Mouse (Mus musculus) embryonic facial prominence, embryonic 10.5 days (tissue): ENCODE measurements around the gene Palm3. TPM values are rescaled to one million over a fixed set of nuclear protein-coding genes. Genes with fewer than 3 reads are reported as not detected.

Experiments used
- DNase-seq: peaks from one replicate; pipeline ENCODE4 v3.0.0-alpha.2; 2017; ENCODE audit warnings: low spot score
- H3K27ac ChIP-seq: fragments of 300-500 bp; sonication (generic); replicated peaks from 2 replicates; pipeline ENCODE4 v1.5.1; 2016; ENCODE audit warnings: mild to moderate bottlenecking
- H3K27me3 ChIP-seq: fragments of 300-500 bp; sonication (generic); replicated peaks from 2 replicates; pipeline ENCODE4 v1.6.1; 2016; ENCODE audit warnings: low read depth, mild to moderate bottlenecking; ENCODE audit not compliant: poor library complexity, severe bottlenecking
- H3K36me3 ChIP-seq: fragments of 300-500 bp; sonication (generic); replicated peaks from 2 replicates; pipeline ENCODE4 v1.6.1; 2016; ENCODE audit warnings: mild to moderate bottlenecking, moderate library complexity
- H3K4me1 ChIP-seq: fragments of 300-500 bp; sonication (generic); 2 replicates; pipeline ENCODE4 v1.6.1; 2016
- H3K4me3 ChIP-seq: fragments of 300-500 bp; sonication (generic); 2 replicates; pipeline ENCODE4 v1.5.1; 2016; ENCODE audit warnings: mild to moderate bottlenecking, moderate library complexity
- H3K9me3 ChIP-seq: fragments of 300-500 bp; sonication (generic); 2 replicates; pipeline ENCODE4 v1.6.1; 2016; ENCODE audit warnings: mild to moderate bottlenecking
- WGBS: fragments of 180-500 bp; shearing (Covaris S2); methylation state at CpG from one replicate; pipeline ENCODE4 v1.1.7; 2016; 5-methylcytosine and 5-hydroxymethylcytosine counted together
- polyA plus RNA-seq: library from polyadenylated mRNA; unstranded; fragments of >200 nt; fragmentation: Nextera tagmentation; extraction: Ambion mirVana; gene quantifications from 2 replicates; pipeline ENCODE4 v1.2.1, GENCODE M21; 2016

The Palm3 gene
- polyA plus RNA-seq, 1 experiment from 2014 or later = 9.3 TPM

DNA sequence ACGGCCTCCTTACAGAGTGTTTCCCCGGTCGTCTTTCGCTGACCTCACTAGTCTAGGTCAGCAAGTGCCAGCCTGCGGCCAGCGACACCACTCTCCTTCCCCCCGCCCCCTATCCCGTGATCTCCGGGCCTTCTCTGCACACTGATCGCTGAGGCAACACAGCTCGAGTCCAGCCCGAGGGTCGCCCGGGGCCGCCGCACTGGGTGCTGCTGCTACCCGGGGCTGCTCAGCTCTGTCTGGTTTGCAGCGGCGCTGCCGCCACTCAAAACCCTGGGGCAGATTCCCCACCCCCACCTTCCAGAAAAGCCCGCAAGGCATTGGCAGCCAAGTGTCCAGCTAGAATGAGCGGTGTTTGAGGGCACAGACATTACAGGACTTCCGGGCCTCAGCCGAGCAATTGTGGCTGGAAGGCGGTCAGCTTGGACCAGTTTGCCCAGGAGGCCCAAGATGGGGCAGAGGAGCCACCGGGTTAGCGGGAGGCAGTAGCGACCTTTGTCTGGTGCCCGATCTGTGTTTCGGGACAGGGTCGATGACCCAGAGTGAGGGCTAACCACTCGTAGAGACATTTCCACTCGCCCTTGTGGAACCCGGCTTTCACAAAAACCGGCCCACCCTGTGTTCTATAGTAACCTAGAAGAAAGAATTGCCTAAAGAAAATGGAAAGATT, 8.6 kb upstream of the Palm3 start:
- H3K4me3 ChIP-seq = peak overlapping the region; percentile 67
- peak; percentile 60 for DNase-seq
- H3K27me3 ChIP-seq = peaks cover 62% of the 10 kb centered on the region
- H3K4me1 ChIP-seq = peaks cover 36% of the 10 kb centered on the region
- H3K36me3 ChIP-seq = no peaks in the 10 kb centered on the region
- 0 out of 2 replicates have a peak overlapping the region, but pooled peaks have one; percentile 20 for H3K27ac ChIP-seq
- peaks cover 4% of the 10 kb centered on the region; the same call in 1 of the 2 replicates for H3K9me3 ChIP-seq
- WGBS = 5% methylated on average over 35 of the region's 35 CpGs

DNA sequence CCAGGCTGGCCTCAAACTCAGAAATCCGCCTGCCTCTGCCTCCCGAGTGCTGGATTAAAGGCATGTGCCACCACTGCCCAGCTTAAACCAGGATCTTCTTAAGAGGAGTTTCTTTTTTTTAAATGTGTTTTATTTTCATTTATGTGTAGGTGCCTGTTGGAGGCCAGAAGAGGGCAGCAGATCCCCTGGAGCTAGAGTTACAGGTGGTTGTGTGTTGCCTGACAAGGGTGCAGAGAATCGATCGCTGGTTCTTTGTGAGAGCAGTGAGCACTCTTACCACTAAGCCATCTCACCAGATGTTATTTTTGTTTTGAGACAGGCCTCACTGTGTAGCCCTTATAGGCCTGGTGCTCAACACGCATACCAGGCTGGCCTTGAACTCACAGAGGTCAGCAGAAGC, 5.4 kb upstream of the Palm3 start:
- H3K4me3 ChIP-seq = no peak overlapping the region
- DNase-seq = no peak
- H3K4me1 ChIP-seq = peaks cover 23% of the 10 kb centered on the region
- no peaks in the 10 kb centered on the region for H3K36me3 ChIP-seq
- peaks cover 70% of the 10 kb centered on the region for H3K27me3 ChIP-seq
- WGBS = 94% methylated on average over 5 of the region's 5 CpGs
- H3K9me3 ChIP-seq = peaks cover 4% of the 10 kb centered on the region; the same call in 1 of the 2 replicates
- H3K27ac ChIP-seq = no peak overlapping the region

DNA sequence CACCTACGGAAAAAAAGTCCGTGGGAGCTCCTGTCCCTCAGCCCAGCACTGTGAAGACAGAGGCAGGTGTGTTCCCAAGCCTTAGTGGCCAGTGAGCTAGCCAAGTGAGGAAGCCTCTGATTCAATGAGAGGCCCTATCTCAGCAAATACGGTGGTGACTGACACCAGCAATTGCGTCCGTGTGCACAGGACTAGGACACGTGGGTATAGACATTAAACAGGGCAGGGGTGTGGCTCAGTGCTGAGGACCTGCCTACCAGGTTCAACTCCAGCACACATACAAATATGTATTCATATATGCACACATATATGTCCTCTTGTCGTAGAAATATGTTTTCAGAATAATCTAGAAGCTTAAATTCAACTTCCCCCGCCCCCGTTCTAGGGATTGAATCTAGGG, 1.5 kb upstream of the Palm3 start:
- Histone ChIP-seq H3K4me3 (no peak overlapping the region), H3K27ac (no peak overlapping the region), H3K27me3 (peaks cover 57% of the 10 kb centered on the region), H3K36me3 (no peaks in the 10 kb centered on the region), H3K4me1 (peaks cover 34% of the 10 kb centered on the region), H3K9me3 (peaks cover 4% of the 10 kb centered on the region; the same call in 1 of the 2 replicates)
- WGBS = 89% methylated on average over 9 of the region's 9 CpGs
- no peak for DNase-seq

DNA sequence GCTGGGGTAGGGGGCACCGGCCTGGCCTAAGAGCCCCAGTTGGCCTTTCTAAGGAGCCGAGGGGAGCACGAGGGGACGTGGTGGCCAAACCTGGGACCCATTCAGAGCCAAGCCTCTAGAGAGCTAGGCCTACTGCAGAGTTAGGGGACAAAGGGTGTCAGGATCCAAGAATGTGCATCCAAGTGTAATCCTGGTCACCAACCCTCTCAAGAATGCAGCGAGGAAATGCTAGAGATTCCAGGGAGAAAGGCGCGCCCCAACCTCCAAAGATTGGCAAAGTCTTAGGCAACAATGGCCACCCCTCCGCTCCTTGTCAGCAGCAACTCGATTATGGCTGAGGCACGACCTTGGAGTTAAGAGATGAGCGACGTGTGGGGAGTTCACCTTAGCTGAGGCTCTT, 298 bp downstream of the Palm3 start:
- Histone ChIP-seq H3K36me3 (no peaks in the 10 kb centered on the region), H3K4me3 (peak overlapping the region; percentile 40), H3K27ac (peak overlapping the region; percentile 61), H3K9me3 (no peaks in the 10 kb centered on the region), H3K4me1 (peaks cover 47% of the 10 kb centered on the region), H3K27me3 (peaks cover 70% of the 10 kb centered on the region)
- 51% methylated on average over 12 of the region's 12 CpGs for WGBS
- no peak for DNase-seq

DNA sequence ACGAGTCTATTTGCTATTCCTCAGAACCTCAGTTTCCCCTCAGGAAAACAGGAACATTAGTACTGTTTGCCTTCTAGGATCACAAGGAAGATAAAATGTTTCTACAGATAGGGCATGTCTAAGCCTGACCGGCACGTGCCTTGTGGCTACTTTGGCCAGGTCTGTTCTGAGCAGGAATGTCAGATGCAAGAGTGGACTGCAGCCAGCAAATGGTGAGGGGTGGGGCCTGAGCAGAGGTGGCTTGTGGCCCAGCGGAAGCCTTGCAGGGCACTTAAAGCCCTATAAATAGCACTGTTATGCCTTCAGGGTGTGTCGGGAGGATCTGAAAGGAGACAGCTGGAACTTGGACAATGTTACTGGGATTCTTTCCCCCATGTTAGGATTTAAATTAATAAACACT, 1.8 kb downstream of the Palm3 start:
- WGBS = 32% methylated on average over 5 of the region's 5 CpGs
- Histone ChIP-seq H3K36me3 (no peaks in the 10 kb centered on the region), H3K4me1 (peaks cover 54% of the 10 kb centered on the region), H3K4me3 (no peak overlapping the region), H3K27ac (no peak overlapping the region), H3K27me3 (peaks cover 80% of the 10 kb centered on the region), H3K9me3 (no peaks in the 10 kb centered on the region)
- no peak for DNase-seq

DNA sequence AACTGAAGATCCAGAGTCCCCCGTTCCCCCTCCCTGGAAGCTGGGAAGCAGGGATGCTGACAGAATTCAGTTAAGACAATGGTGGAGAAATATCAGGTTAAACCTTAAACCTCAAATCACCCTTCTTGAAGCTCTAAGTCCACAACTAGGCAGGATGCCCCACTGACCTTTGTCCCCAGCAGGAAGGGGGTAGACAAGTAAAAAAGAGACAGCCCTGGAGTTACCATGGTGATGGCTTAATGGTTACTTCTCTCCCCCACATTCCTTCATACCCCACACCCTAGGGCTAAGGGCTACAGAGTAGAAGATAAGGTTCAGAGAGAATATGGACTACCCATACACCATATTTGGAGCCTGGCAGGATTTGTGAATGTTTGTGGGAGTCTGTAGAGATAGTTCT, 2.4 kb downstream of the Palm3 start:
- Histone ChIP-seq H3K9me3 (no peaks in the 10 kb centered on the region), H3K4me3 (no peak overlapping the region), H3K36me3 (no peaks in the 10 kb centered on the region), H3K27me3 (peaks cover 81% of the 10 kb centered on the region), H3K4me1 (peaks cover 54% of the 10 kb centered on the region), H3K27ac (no peak overlapping the region)
- WGBS = 55% methylated on average over 1 of the region's 1 CpGs
- DNase-seq = no peak

DNA sequence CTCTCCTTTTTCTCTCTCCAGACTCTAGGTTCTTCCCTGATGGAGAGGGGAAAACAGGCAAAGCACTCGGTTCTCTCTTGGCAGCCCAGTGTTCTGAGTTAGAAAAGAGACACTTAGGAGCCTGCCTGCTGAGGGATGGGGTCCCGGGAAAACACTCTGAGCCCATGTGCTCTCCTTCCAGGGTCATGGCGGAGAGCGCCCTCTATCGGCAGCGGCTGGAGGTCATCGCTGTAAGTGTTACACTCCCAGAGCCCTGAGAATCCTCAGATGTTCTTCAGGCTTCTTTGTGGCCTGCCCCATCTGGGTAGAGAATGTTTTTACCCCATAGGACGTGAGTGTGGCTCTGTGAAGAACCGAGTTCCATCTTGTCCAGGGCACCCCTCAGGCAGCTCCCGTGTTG, 2.9 kb downstream of the Palm3 start:
- Histone ChIP-seq H3K27me3 (peaks cover 83% of the 10 kb centered on the region), H3K4me1 (peaks cover 54% of the 10 kb centered on the region), H3K4me3 (no peak overlapping the region), H3K27ac (no peak overlapping the region), H3K9me3 (no peaks in the 10 kb centered on the region), H3K36me3 (no peaks in the 10 kb centered on the region)
- peak; percentile 79 for DNase-seq
- 13% methylated on average over 10 of the region's 10 CpGs for WGBS

DNA sequence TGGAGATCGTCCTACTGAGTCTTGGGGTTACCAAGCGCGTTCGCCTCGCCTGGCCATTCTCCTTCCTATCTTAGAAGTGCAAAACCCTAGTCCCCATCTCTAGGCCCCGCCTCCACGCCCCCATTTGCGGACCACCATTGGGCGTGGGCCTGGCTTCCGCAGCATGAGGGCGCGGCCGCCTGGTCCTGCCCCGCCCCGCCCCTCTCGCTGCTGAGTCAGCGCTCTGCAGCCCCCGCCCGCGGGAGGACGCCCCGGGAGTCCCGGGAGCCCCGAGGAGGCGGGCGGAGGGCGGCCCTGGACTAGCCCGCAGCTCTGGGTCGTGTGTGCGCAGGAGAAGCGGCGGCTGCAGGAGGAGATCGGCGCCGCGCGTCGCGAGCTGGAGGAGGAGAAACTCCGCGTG, 4.6 kb downstream of the Palm3 start:
- WGBS = 2% methylated on average over 41 of the region's 41 CpGs
- Histone ChIP-seq H3K36me3 (no peaks in the 10 kb centered on the region), H3K27me3 (peaks cover 68% of the 10 kb centered on the region), H3K9me3 (no peaks in the 10 kb centered on the region), H3K27ac (peak overlapping the region; percentile 74), H3K4me3 (peak overlapping the region; percentile 67), H3K4me1 (peaks cover 53% of the 10 kb centered on the region)
- DNase-seq = peak; percentile 87

DNA sequence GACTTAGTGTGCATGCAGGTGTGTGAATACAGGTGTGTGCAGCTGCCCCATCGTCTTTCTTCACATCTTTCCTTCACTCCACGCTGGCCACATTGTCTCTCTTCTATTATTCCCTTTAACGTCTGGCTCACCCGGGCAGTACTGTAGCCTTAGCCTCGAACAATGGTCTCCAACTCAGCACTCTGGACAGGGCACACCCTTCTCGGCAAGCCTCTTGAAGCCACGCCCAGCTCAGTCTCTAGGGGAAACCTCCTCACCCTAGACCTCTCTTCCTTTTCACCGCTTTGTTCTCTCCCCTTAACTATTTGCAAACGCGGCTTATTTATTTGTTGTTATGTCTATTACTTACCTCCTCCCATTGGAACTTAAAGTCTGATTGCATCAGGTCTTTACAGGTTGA, 6.2 kb downstream of the Palm3 start:
- no peak for DNase-seq
- H3K9me3 ChIP-seq = no peaks in the 10 kb centered on the region

DNA sequence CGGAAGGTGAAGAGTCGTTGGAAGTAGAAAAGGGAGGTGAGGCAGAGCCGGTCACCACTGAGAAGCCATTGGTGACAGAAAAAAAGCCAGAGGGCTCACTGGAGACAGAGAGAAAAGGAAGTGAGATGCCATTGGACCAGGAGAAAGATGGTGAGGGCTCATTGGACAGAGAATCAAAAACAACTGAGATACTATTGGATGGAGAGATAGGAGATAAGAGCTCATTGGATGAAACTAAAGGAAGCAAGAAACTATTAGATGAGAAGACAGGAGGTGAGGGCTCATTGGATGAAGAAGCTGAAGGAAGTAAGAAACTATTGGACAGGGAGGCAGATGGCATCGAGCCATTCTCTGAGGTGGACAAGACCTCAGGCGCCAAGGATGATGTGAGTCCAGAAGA, 8.0 kb downstream of the Palm3 start:
- no peak for DNase-seq
- H3K36me3 ChIP-seq = no peaks in the 10 kb centered on the region
- H3K9me3 ChIP-seq = no peaks in the 10 kb centered on the region
- peaks cover 24% of the 10 kb centered on the region for H3K4me1 ChIP-seq
- H3K27me3 ChIP-seq = peaks cover 44% of the 10 kb centered on the region
- H3K27ac ChIP-seq = no peak overlapping the region
- no peak overlapping the region for H3K4me3 ChIP-seq
- 88% methylated on average over 5 of the region's 5 CpGs for WGBS

More for the DNA sequence above, 6.2 kb downstream of the Palm3 start:
- no peaks in the 10 kb centered on the region for H3K36me3 ChIP-seq
- H3K4me3 ChIP-seq = no peak overlapping the region
- H3K4me1 ChIP-seq = peaks cover 39% of the 10 kb centered on the region
- WGBS = 14% methylated on average over 10 of the region's 10 CpGs
- H3K27ac ChIP-seq = no peak overlapping the region
- peaks cover 53% of the 10 kb centered on the region for H3K27me3 ChIP-seq

DNA sequence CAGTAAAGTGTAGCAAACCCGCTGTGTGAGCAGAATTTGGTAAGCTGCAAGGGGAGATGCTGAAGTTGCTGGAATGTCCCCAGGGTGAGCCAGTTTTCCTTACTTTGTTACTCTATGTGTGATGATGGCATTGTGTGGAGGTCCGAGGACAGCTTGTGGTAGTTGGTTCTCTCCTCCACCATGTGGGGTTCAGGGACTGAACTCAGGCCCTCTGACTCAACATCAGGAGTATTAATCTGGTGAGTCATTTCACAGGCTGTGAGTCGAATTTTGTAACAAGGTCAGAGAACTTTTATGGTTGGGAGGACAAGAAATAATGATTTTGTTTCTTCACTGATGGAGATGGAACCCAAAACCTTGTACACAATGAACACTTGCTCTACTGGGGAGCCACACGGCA, 11.5 kb downstream of the Palm3 start:
- H3K36me3 ChIP-seq = no peaks in the 10 kb centered on the region
- DNase-seq = no peak
- no peaks in the 10 kb centered on the region for H3K9me3 ChIP-seq
- 0 out of 2 replicates have a peak, but pooled peaks cover 2% of the 10 kb centered on the region for H3K4me1 ChIP-seq
- no peak overlapping the region for H3K27ac ChIP-seq
- H3K4me3 ChIP-seq = no peak overlapping the region
- WGBS = 79% methylated on average over 4 of the region's 4 CpGs
- H3K27me3 ChIP-seq = peaks cover 32% of the 10 kb centered on the region

DNA sequence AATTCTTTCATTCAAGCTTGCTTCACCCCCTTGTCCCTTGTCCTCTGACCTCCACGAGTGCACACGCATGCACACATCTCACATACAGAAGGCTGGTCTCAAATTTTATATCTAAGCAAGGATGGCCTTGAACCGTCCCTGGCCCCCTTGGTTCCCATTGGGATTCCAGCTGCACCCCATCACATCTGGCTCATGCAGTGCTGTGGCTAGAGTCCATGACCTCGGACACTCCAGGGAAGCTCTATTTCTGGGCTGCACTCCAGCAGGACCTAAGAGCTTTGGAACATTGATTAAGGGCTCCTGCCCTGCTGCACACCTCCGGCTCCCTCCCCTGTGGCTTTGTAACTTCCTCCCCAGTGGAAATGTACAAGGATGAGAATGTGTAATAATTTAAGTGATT, 16.7 kb downstream of the Palm3 start:
- Histone ChIP-seq H3K36me3 (no peaks in the 10 kb centered on the region), H3K27ac (no peak overlapping the region), H3K9me3 (no peaks in the 10 kb centered on the region), H3K4me1 (peaks cover 16% of the 10 kb centered on the region), H3K4me3 (no peak overlapping the region), H3K27me3 (peaks cover 67% of the 10 kb centered on the region)
- no peak for DNase-seq
- 76% methylated on average over 5 of the region's 5 CpGs for WGBS

DNA sequence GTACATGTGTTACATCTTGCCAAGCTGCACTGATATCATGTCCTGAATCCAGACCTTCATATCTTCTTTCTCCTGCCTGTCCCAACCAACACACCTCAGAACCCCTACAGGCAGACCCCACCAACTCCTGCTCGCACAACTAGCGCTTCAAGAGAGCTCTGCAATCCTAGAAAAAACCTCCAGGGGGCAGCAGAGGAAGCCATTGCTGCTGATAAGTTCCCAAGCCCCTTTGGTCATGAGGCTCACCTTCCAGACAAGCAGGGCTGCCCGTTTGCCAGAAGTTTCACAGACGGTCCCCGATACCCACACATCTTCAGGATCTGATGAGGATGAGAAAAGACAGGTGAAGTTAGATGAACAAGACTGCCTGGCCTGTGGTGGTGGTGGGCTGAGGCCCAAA, 17.8 kb downstream of the Palm3 start:
- WGBS = 10% methylated on average over 5 of the region's 5 CpGs
- no peaks in the 10 kb centered on the region for H3K9me3 ChIP-seq
- peaks cover 78% of the 10 kb centered on the region for H3K27me3 ChIP-seq
- H3K4me3 ChIP-seq = no peak overlapping the region
- DNase-seq = peak; percentile 86
- H3K27ac ChIP-seq = no peak overlapping the region
- no peaks in the 10 kb centered on the region for H3K36me3 ChIP-seq
- peaks cover 18% of the 10 kb centered on the region for H3K4me1 ChIP-seq
